Mouse (Mus musculus) cerebellum, adult 11 months (tissue): Measurements from ENCODE around the gene Cabp2.
"Not testable (repeated sequence)": the region's sequence is repeated elsewhere in the genome, so short reads cannot be mapped to it uniquely, and the experiment has no call there.

Experiments
- DNase-seq: peaks from one replicate; pipeline ENCODE4 v3.0.0; 2022

The Cabp2 gene

GRCm38 (mm10) chr19:4081394-4081793 is at the start of gene Cabp2:
Gene Cabp2, plus strand, starts transcription at chr19:4081578.
- DNase-seq: no peak

- DNase-seq: no peak
Measured at GRCm38 (mm10) chr19:4032668-4033067, 48.7 kb upstream of the Cabp2 start.

- DNase-seq: no peak
Measured at GRCm38 (mm10) chr19:4033298-4033697, 48.1 kb upstream of the Cabp2 start.

- no peak for DNase-seq
Measured at GRCm38 (mm10) chr19:4033742-4034141, 47.6 kb upstream of the Cabp2 start.

GRCm38 (mm10) chr19:4036327-4037045 is 44.9 kb upstream of the Cabp2 start:
- no peak for DNase-seq

GRCm38 (mm10) chr19:4037154-4037787 is 44.1 kb upstream of the Cabp2 start:
- not testable (repeated sequence) for DNase-seq

- peak; percentile 75 for DNase-seq
Measured at GRCm38 (mm10) chr19:4037788-4038232, 43.6 kb upstream of the Cabp2 start, which contains the start of gene Gstp1. Gene Gstp1, minus strand, starts transcription at chr19:4037985.

- DNase-seq: not testable (repeated sequence)
Measured at GRCm38 (mm10) chr19:4040941-4041340, 40.4 kb upstream of the Cabp2 start.

- DNase-seq: not testable (repeated sequence)
Measured at GRCm38 (mm10) chr19:4041500-4041899, 39.9 kb upstream of the Cabp2 start.

- no peak for DNase-seq
Measured at GRCm38 (mm10) chr19:4042124-4042523, 39.3 kb upstream of the Cabp2 start.

GRCm38 (mm10) chr19:4044109-4044508 is 37.3 kb upstream of the Cabp2 start:
- not testable (repeated sequence) for DNase-seq

GRCm38 (mm10) chr19:4045966-4046865 is 35.2 kb upstream of the Cabp2 start, which contains the start of gene Gstp2:
Gene Gstp2, minus strand, starts transcription at chr19:4046023.
- peak; percentile 77 for DNase-seq

GRCm38 (mm10) chr19:4046866-4047254 is 34.5 kb upstream of the Cabp2 start:
- no peak for DNase-seq

GRCm38 (mm10) chr19:4047859-4048258 is 33.5 kb upstream of the Cabp2 start:
- peak; percentile 80 for DNase-seq

- DNase-seq: not testable (repeated sequence)
Measured at GRCm38 (mm10) chr19:4049069-4049468, 32.3 kb upstream of the Cabp2 start.

GRCm38 (mm10) chr19:4051016-4051415 is 30.4 kb upstream of the Cabp2 start:
- no peak for DNase-seq

- peak; percentile 57 for DNase-seq
Measured at GRCm38 (mm10) chr19:4051741-4052515, 29.4 kb upstream of the Cabp2 start.

GRCm38 (mm10) chr19:4052516-4053030 is 28.8 kb upstream of the Cabp2 start:
- DNase-seq: no peak

GRCm38 (mm10) chr19:4054613-4055012 is 26.8 kb upstream of the Cabp2 start:
- no peak for DNase-seq

- DNase-seq: peak; percentile 65
Measured at GRCm38 (mm10) chr19:4055216-4055946, 26.0 kb upstream of the Cabp2 start.

GRCm38 (mm10) chr19:4055947-4056693 is 25.3 kb upstream of the Cabp2 start:
- DNase-seq: no peak
